Mouse (Mus musculus): ENCODE results near the gene Ninl. TPM values are rescaled to one million over a fixed set of nuclear protein-coding genes. Genes with fewer than 3 reads are reported as not detected.

Ninl gene
- 0.30 TPM for total RNA-seq (2023)

DNA sequence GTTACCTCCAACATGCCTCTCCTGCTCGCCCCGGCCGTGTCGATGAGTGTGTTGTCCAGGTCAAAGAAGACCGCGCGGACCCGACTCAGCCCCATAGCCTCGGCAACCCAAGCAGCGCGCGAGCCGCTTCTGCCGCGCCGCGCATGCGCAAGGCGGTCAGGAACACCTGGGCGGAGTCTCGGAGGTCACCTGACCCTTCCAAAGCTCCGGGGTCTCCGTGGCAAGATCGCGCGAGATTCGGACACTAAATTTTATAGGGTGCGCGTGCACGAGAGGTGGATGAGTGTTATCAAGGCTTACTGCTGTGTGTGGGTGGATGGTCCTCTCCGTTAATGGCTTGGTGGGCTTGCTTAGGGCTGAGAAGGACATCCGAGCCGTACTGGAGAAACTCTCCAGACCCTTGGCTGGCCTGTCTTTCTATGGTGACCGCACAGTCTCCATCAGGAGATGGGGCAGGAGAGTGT lies at the start of gene Ninl, which contains the start of gene Nanp:
TSS of gene Ninl (minus strand) at position 151 of the 464 bp plus-strand sequence.
TSS of gene Nanp (minus strand) at position 167 of the 464 bp plus-strand sequence.

DNA sequence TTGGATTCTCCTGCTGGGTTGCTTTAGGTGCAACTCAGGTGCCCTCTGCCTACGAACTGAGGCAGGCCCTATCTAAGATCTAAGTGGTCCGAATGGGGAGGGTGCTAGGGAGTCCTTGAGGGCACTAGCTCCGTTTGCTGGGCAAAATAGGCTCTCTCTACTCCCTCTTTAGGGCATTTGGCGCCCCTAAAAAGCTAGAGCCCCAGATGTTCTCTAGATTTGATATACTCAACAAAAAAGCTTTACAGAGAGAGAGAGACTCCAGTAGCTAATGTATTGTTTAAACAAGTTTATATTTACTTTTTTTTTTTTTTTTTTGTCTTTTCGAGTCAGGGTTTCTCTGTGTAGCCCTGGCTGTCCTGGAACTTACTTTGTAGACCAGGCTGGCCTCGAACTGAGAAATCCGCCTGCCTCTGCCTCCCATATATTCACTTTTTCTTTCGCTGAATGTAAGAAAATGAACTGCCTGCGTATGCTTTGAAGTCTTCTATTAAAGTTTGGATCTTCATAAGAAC lies 134.2 kb downstream of the Ninl start, which contains the start of gene Gins1:
TSS of gene Gins1 (plus strand) at position 465 of the 515 bp plus-strand sequence.

DNA sequence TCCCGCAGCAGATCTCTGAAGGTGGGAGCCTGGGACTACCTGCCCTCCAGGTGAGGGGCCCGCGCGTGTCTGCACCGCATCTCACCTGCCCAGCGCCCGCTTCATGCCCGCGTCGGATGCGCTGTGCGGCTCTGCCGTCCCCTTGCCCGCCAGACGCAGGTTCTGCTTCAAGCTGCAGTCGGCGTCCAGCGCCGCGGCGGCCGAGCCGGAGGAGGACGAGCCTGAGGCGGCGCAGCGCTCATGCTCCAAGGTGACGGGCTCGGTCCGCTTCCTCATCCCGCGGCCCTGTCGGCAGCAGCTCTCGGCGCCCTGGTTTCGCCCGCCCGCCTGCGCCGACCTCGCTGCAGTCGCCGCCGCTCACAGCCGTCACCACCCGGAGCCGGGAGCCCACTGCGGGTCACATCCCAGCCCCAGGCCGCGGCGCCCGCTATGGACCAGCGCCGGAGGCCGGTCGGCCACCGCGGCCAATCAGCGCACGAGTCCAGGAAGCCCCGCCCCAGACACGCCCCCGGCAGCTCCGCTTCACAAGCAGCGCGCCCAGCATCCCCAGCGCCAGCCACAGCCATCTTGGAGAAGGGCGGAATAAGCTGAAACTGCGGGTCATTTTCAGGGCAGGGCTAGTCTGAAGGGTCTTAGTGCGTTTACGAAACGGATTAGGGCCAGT lies 134.8 kb downstream of the Ninl start, which contains the start of gene Abhd12:
TSS of gene Abhd12 (minus strand) at position 470 of the 664 bp plus-strand sequence.

Other genes starting within 250 kb of the Ninl start
- 37.5 TPM for gene Abhd12, start 134.6 kb downstream of the Ninl start, total RNA-seq (2023)
- 4.3 TPM for gene Gins1, start 134.0 kb downstream of the Ninl start, total RNA-seq (2023)
- gene Nanp, start within 50 bp of the Ninl start, total RNA-seq (2023): 9.2 TPM
- not detected for gene Gm14151, start 53.0 kb upstream of the Ninl start, total RNA-seq (2023)
- not detected for gene Gm14147, start 58.9 kb upstream of the Ninl start, total RNA-seq (2023)